Comparison of ENCODE assay signal across 10 mouse cellular contexts in genomic region chr7:65213216-65213925, GRCm38 (mm10). TPM values are rescaled to one million over a fixed set of nuclear protein-coding genes. Genes with fewer than 3 reads are reported as not detected.
DNase-seq lines count a peak whose midpoint lies in the region; ATAC-seq and TF ChIP-seq lines count a peak whose summit lies in the region.
"Had no signal": no experiment of that assay in that cellular context is flagged by ENCODE, and none has a peak within 500 bp of the region (broad histone marks: within the 10 kb centered on the region; RNA-seq: fewer than 3 reads in every experiment).

No protein-coding gene starts in this region.

- WGBS in forebrain, postnatal 0 days = 86% methylated on average over 14 of the region's 14 CpGs
- WGBS in forebrain, embryonic 11.5 days = 87% methylated on average over 14 of the region's 14 CpGs
- 56% methylated on average over 14 of the region's 14 CpGs for WGBS in intestine, embryonic 15.5 days
- WGBS in lung, embryonic 15.5 days = 52% methylated on average over 14 of the region's 14 CpGs

- DNase-seq in forebrain, postnatal 0 days = no peak
- no peak for DNase-seq in forebrain, embryonic 11.5 days (ENCODE audit: low spot score)
- DNase-seq in R1 (ENCODE audit: low read depth, low spot score) = peak; percentile 25
- DNase-seq in spleen, postnatal 36 days (ENCODE audit: low spot score in 2 of 2) = no peak
- DNase-seq in adrenal gland, adult 8-10 months = no peak
- DNase-seq: adrenal gland, postnatal 10 days; layer of hippocampus, adult 9-11 months had no signal

- no peak overlapping the region for H3K27ac ChIP-seq in forebrain, postnatal 0 days (ENCODE audit: low read depth, low read length)
- H3K27ac ChIP-seq in forebrain, embryonic 11.5 days (ENCODE audit: low read depth, low read length) = no peak overlapping the region
- no peak overlapping the region for H3K27ac ChIP-seq in intestine, embryonic 15.5 days
- peak overlapping the region; percentile 54 for H3K27ac ChIP-seq in lung, embryonic 15.5 days

- H3K36me3 ChIP-seq in forebrain, postnatal 0 days (ENCODE audit: insufficient read depth) = no peaks in the 10 kb centered on the region
- H3K36me3 ChIP-seq in forebrain, embryonic 11.5 days (ENCODE audit: control insufficient read depth, insufficient read depth, low read length) = no peaks in the 10 kb centered on the region
- H3K36me3 ChIP-seq in intestine, embryonic 15.5 days = no peaks in the 10 kb centered on the region
- no peaks in the 10 kb centered on the region for H3K36me3 ChIP-seq in lung, embryonic 15.5 days

- no peak overlapping the region for H3K4me3 ChIP-seq in forebrain, postnatal 0 days (ENCODE audit: low read depth, low read length)
- no peak overlapping the region for H3K4me3 ChIP-seq in forebrain, embryonic 11.5 days (ENCODE audit: low read depth, low read length)
- no peak overlapping the region for H3K4me3 ChIP-seq in intestine, embryonic 15.5 days (replicated peaks)
- H3K4me3 ChIP-seq in lung, embryonic 15.5 days = no peak overlapping the region

- ATAC-seq in forebrain, postnatal 0 days = no peak
- no peak for ATAC-seq in forebrain, embryonic 11.5 days (replicated peaks; ENCODE audit: low FRiP score)
- ATAC-seq in intestine, embryonic 15.5 days = peak; percentile 95
- peak; percentile 89 for ATAC-seq in lung, embryonic 15.5 days (ENCODE audit: borderline replicate concordance, extremely low read depth, low FRiP score, low TSS enrichment)
- no peak for ATAC-seq in megakaryocyte, adult 5-6 weeks (ENCODE audit: poor library complexity, severe bottlenecking)

- no peak overlapping the region for H3K4me2 ChIP-seq in forebrain, postnatal 0 days (ENCODE audit: low read depth)
- H3K4me2 ChIP-seq in forebrain, embryonic 11.5 days (ENCODE audit: low read depth, low read length, severe bottlenecking) = no peak overlapping the region
- no peak overlapping the region for H3K4me2 ChIP-seq in intestine, embryonic 15.5 days (replicated peaks)
- H3K4me2 ChIP-seq in lung, embryonic 15.5 days = peak overlapping the region; percentile 14; the same call in 1 of the 2 replicates

- H3K4me1 ChIP-seq in forebrain, postnatal 0 days (ENCODE audit: insufficient read depth) = no peaks in the 10 kb centered on the region
- no peaks in the 10 kb centered on the region for H3K4me1 ChIP-seq in forebrain, embryonic 11.5 days (replicated peaks; ENCODE audit: control insufficient read depth, insufficient read depth, low read length)
- no peaks in the 10 kb centered on the region for H3K4me1 ChIP-seq in intestine, embryonic 15.5 days (replicated peaks)
- H3K4me1 ChIP-seq in lung, embryonic 15.5 days = no peaks in the 10 kb centered on the region

- H3K9me3 ChIP-seq in forebrain, postnatal 0 days (ENCODE audit: low read length) = no peaks in the 10 kb centered on the region
- H3K9me3 ChIP-seq in forebrain, embryonic 11.5 days (ENCODE audit: control insufficient read depth, low read length) = no peaks in the 10 kb centered on the region
- no peaks in the 10 kb centered on the region for H3K9me3 ChIP-seq in intestine, embryonic 15.5 days
- no peaks in the 10 kb centered on the region for H3K9me3 ChIP-seq in lung, embryonic 15.5 days

- H3K9ac ChIP-seq in forebrain, postnatal 0 days = no peak overlapping the region
- H3K9ac ChIP-seq in forebrain, embryonic 11.5 days (ENCODE audit: low read length) = no peak overlapping the region
- H3K9ac ChIP-seq in intestine, embryonic 15.5 days = no peak overlapping the region
- H3K9ac ChIP-seq in lung, embryonic 15.5 days = no peak overlapping the region

- peak; percentile 25 for TF ChIP-seq CTCF in forebrain, postnatal 0 days (IDR thresholded peaks at IDR 0.05; ENCODE audit: low read depth)

- no peaks in the 10 kb centered on the region for H3K27me3 ChIP-seq in forebrain, postnatal 0 days (ENCODE audit: insufficient read depth, low read length)
- H3K27me3 ChIP-seq in forebrain, embryonic 11.5 days (ENCODE audit: control insufficient read depth, insufficient read depth, low read length) = no peaks in the 10 kb centered on the region
- no peaks in the 10 kb centered on the region for H3K27me3 ChIP-seq in intestine, embryonic 15.5 days (replicated peaks)
- no peaks in the 10 kb centered on the region for H3K27me3 ChIP-seq in lung, embryonic 15.5 days

RNA-seq across cellular contexts. Expression of gene Fam189a1, which starts 57.0 kb away (rescaled TPM):
- 13.0 and 20.8 TPM in 2 replicates for total RNA-seq in forebrain, postnatal 0 days (2014; rRNA removed)
- 7.9 and 15.2 TPM in 2 replicates for polyA plus RNA-seq in forebrain, postnatal 0 days (2015; fragmentation: Nextera tagmentation; extraction: Ambion mirVana)
- 2.7 and 4.0 TPM in 2 replicates for polyA plus RNA-seq in forebrain, embryonic 11.5 days (2014; fragmentation: Nextera tagmentation; extraction: Ambion mirVana)
- 1.4 TPM in 2 replicates for polyA plus RNA-seq in intestine, embryonic 15.5 days (2015; fragmentation: Nextera tagmentation; extraction: Ambion mirVana)
- 0.44 and 0.50 TPM in 2 replicates for polyA plus RNA-seq in lung, embryonic 15.5 days (2015; fragmentation: Nextera tagmentation; extraction: Ambion mirVana)
- not detected in 2 replicates for total RNA-seq in megakaryocyte, adult 5-6 weeks (2015)
- 0.07 TPM in 1 of 2 replicates, not detected in the other for total RNA-seq in megakaryocyte, adult 5-6 weeks (2017)
- total RNA-seq in adrenal gland, adult 8-10 months (2022) = under 1 TPM; 0.41 to 0.95 (median 0.48) TPM

Comparison
In these comparisons a context has a peak if more than half of its experiments do, and no peak if none do; other contexts are left out.
1. ATAC-seq: peak in intestine, embryonic 15.5 days (single experiment) and lung, embryonic 15.5 days (single experiment); none in forebrain, postnatal 0 days (single experiment), forebrain, embryonic 11.5 days (single experiment) and megakaryocyte, adult 5-6 weeks (single experiment).